8 mouse cellular contexts compared by ENCODE assay signal in the genomic region with DNA sequence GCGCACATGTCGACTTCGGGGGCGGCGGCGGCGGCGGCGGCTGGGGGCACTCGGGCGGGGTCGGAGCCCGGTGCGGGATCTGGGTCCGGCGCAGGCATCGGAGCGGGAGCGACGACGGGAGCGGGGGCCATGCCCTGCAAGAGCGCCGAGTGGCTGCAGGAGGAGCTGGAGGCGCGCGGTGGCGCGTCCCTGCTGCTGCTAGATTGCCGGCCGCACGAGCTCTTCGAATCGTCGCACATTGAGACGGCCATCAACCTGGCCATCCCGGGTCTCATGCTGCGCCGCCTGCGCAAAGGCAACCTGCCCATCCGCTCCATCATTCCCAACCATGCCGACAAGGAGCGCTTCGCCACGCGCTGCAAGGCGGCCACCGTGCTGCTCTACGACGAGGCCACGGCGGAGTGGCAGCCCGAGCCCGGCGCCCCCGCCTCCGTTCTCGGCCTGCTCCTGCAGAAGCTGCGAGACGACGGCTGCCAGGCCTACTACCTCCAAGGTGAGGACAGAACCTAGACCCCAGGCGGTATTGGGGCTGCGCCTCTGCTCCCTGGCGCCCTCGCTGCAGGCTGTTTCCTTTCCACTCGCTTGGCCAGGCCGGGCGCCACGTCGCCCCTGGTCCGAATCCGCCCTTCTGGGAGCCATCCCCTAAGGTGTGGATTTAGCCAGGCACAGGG. TPM values are rescaled to one million over a fixed set of nuclear protein-coding genes. Genes with fewer than 3 reads are reported as not detected.
DNase-seq lines count a peak whose midpoint lies in the region; ATAC-seq and TF ChIP-seq lines count a peak whose summit lies in the region.

No protein-coding gene starts in this region.

- TF ChIP-seq CTCF in heart, adult 2 months (IDR thresholded peaks at IDR 0.05): peak; percentile 61
- peak; percentile 42; the same call in 1 of the 2 replicates for TF ChIP-seq CTCF in liver, adult 2 months (IDR thresholded peaks at IDR 0.05; ENCODE audit: low read depth, low read length)

- H3K9ac ChIP-seq in heart, adult 2 months (ENCODE audit: low read depth, low read length): peak overlapping the region; percentile 91
- peak overlapping the region; percentile 92 for H3K9ac ChIP-seq in forebrain, embryonic 11.5 days (ENCODE audit: low read length)
- peak overlapping the region; percentile 80 for H3K9ac ChIP-seq in hindbrain, embryonic 15.5 days
- H3K9ac ChIP-seq in liver, adult 2 months (ENCODE audit: low read depth, low read length): peak overlapping the region; percentile 71

- H3K36me3 ChIP-seq in heart, adult 2 months (ENCODE audit: control insufficient read depth, insufficient read depth, low read length): peaks cover 8% of the 10 kb centered on the region; the same call in 1 of the 2 replicates
- H3K36me3 ChIP-seq in forebrain, embryonic 11.5 days (ENCODE audit: control insufficient read depth, insufficient read depth, low read length): peaks cover 5% of the 10 kb centered on the region; the same call in 1 of the 2 replicates
- H3K36me3 ChIP-seq in hindbrain, embryonic 15.5 days: peaks cover 12% of the 10 kb centered on the region
- 0 out of 2 replicates have a peak, but pooled peaks cover 4% of the 10 kb centered on the region for H3K36me3 ChIP-seq in liver, adult 2 months (ENCODE audit: control insufficient read depth, insufficient read depth, low read length)

- TF ChIP-seq POLR2A in heart, adult 2 months (IDR thresholded peaks at IDR 0.05; ENCODE audit: insufficient read depth, low read depth, low read length): no peak
- no peak for TF ChIP-seq POLR2A in liver, adult 2 months (IDR thresholded peaks at IDR 0.05; ENCODE audit: extremely low read depth, insufficient read depth, low read length)

- under 1% methylated on average over 72 of the region's 72 CpGs for WGBS in heart, adult 2 months
- WGBS in forebrain, embryonic 11.5 days: under 1% methylated on average over 69 of the region's 72 CpGs
- WGBS in hindbrain, embryonic 15.5 days: under 1% methylated on average over 67 of the region's 72 CpGs
- WGBS in liver, adult 2 months: 1% methylated on average over 71 of the region's 72 CpGs

- peak overlapping the region; percentile 98 for H3K4me2 ChIP-seq in forebrain, embryonic 11.5 days (ENCODE audit: low read depth, low read length, severe bottlenecking)
- H3K4me2 ChIP-seq in hindbrain, embryonic 15.5 days: peak overlapping the region; percentile 96

- no peak for TF ChIP-seq EP300 in heart, adult 2 months (IDR thresholded peaks at IDR 0.05; ENCODE audit: insufficient read depth, low read depth, low read length)

- H3K27ac ChIP-seq in heart, adult 2 months: peak overlapping the region; percentile 93
- H3K27ac ChIP-seq in forebrain, embryonic 11.5 days (ENCODE audit: low read depth, low read length): peak overlapping the region; percentile 91
- peak overlapping the region; percentile 98 for H3K27ac ChIP-seq in hindbrain, embryonic 15.5 days (replicated peaks)
- peak overlapping the region; percentile 1 for H3K27ac ChIP-seq in liver, adult 2 months (replicated peaks; ENCODE audit: insufficient read depth, low read depth, low read length)

- H3K4me1 ChIP-seq in heart, adult 2 months (ENCODE audit: control insufficient read depth, insufficient read depth, low read length): peaks cover 13% of the 10 kb centered on the region
- peaks cover 9% of the 10 kb centered on the region for H3K4me1 ChIP-seq in forebrain, embryonic 11.5 days (replicated peaks; ENCODE audit: control insufficient read depth, insufficient read depth, low read length)
- H3K4me1 ChIP-seq in hindbrain, embryonic 15.5 days (replicated peaks): peaks cover 39% of the 10 kb centered on the region
- peaks cover 9% of the 10 kb centered on the region for H3K4me1 ChIP-seq in liver, adult 2 months (ENCODE audit: control insufficient read depth, insufficient read depth, low read length)

- DNase-seq in heart, adult 2 months: peak; percentile 74 to 79
- no peak for DNase-seq in heart, adult 9 months (ENCODE audit: low spot score in 2 of 2)
- peak; percentile 87 for DNase-seq in brain, adult 2 months (ENCODE audit: low read depth, low spot score)
- DNase-seq in forebrain, embryonic 11.5 days (ENCODE audit: low spot score): peak; percentile 85
- peak; percentile 31 for DNase-seq in liver, adult 2 months (ENCODE audit: extremely low read depth, low read depth, low spot score)
- peak; percentile 20 to 39 for DNase-seq in natural killer cell, adult 2 months (ENCODE audit: low spot score in 2 of 2)
- peak; percentile 42 to 49 for DNase-seq in thymus, adult 18-20 months

- no peaks in the 10 kb centered on the region for H3K9me3 ChIP-seq in forebrain, embryonic 11.5 days (ENCODE audit: control insufficient read depth, low read length)
- H3K9me3 ChIP-seq in hindbrain, embryonic 15.5 days: no peaks in the 10 kb centered on the region

- H3K27me3 ChIP-seq in heart, adult 2 months (ENCODE audit: control insufficient read depth, insufficient read depth, low read length): no peaks in the 10 kb centered on the region
- H3K27me3 ChIP-seq in forebrain, embryonic 11.5 days (ENCODE audit: control insufficient read depth, insufficient read depth, low read length): no peaks in the 10 kb centered on the region
- no peaks in the 10 kb centered on the region for H3K27me3 ChIP-seq in hindbrain, embryonic 15.5 days
- no peaks in the 10 kb centered on the region for H3K27me3 ChIP-seq in liver, adult 2 months (ENCODE audit: control insufficient read depth, insufficient read depth, low read length)

- intact Hi-C loops in heart, adult 2 months (cut with DNase I): loop anchor here (5.0 kb wide), 1 partner anchor 108 kb away; a partner anchor contains a TSS

- H3K4me3 ChIP-seq in heart, adult 2 months: peak overlapping the region; percentile 97
- H3K4me3 ChIP-seq in forebrain, embryonic 11.5 days (ENCODE audit: low read depth, low read length): peak overlapping the region; percentile 86
- H3K4me3 ChIP-seq in hindbrain, embryonic 15.5 days: peak overlapping the region; percentile 89
- H3K4me3 ChIP-seq in liver, adult 2 months (ENCODE audit: insufficient read depth, low read depth, low read length): peak overlapping the region; percentile 74

- ATAC-seq in forebrain, embryonic 11.5 days (replicated peaks; ENCODE audit: low FRiP score): peak; percentile 7
- peak; percentile 15; the same call in 1 of the 2 replicates for ATAC-seq in hindbrain, embryonic 15.5 days (ENCODE audit: low FRiP score, low read depth)

- peaks cover 15% of the 10 kb centered on the region for H3K79me2 ChIP-seq in heart, adult 2 months (replicated peaks; ENCODE audit: control insufficient read depth, insufficient read depth, low read length)
- H3K79me2 ChIP-seq in liver, adult 2 months (ENCODE audit: control insufficient read depth, insufficient read depth, low read length): peaks cover 5% of the 10 kb centered on the region; the same call in 1 of the 2 replicates

RNA-seq across cellular contexts. Expression of a gene that starts 0.5 kb away (rescaled TPM):
- 10 to 100 TPM; 47.6 to 64.9 TPM for total RNA-seq in heart, adult 2 months (2021)
- 102 and 118 TPM in 2 replicates for polyA plus RNA-seq in heart, adult 2 months (2012; rRNA removed)
- polyA plus RNA-seq in forebrain, embryonic 11.5 days (2014; fragmentation: Nextera tagmentation; extraction: Ambion mirVana): 26.8 and 27.6 TPM in 2 replicates
- 13.3 and 15.0 TPM in 2 replicates for polyA plus RNA-seq in hindbrain, embryonic 15.5 days (2015; fragmentation: Nextera tagmentation; extraction: Ambion mirVana)
- 1.8 and 2.5 TPM in 2 replicates for total RNA-seq in liver, adult 2 months (2014; rRNA removed)
- 7.7 and 10.1 TPM in 2 replicates for polyA plus RNA-seq in liver, adult 2 months (2012; rRNA removed)

Comparison
In these comparisons a context has a peak if more than half of its experiments do, and no peak if none do; other contexts are left out.
1. DNase-seq: peak in heart, adult 2 months (2 of 2), brain, adult 2 months (single experiment), forebrain, embryonic 11.5 days (single experiment), liver, adult 2 months (single experiment), natural killer cell, adult 2 months (2 of 2) and thymus, adult 18-20 months (2 of 2); none in heart, adult 9 months (0 of 2).
2. H3K27ac ChIP-seq: peak in every context shown above with its lines; median percentile 98 in hindbrain, embryonic 15.5 days; 93 in heart, adult 2 months; 91 in forebrain, embryonic 11.5 days; 1 in liver, adult 2 months.
3. Peak in every context shown above with its lines, with median percentiles within 50 percentile points of each other: H3K4me3 ChIP-seq and H3K9ac ChIP-seq.